Mouse (Mus musculus): ENCODE data around the gene Med8.

The Med8 gene

DNA sequence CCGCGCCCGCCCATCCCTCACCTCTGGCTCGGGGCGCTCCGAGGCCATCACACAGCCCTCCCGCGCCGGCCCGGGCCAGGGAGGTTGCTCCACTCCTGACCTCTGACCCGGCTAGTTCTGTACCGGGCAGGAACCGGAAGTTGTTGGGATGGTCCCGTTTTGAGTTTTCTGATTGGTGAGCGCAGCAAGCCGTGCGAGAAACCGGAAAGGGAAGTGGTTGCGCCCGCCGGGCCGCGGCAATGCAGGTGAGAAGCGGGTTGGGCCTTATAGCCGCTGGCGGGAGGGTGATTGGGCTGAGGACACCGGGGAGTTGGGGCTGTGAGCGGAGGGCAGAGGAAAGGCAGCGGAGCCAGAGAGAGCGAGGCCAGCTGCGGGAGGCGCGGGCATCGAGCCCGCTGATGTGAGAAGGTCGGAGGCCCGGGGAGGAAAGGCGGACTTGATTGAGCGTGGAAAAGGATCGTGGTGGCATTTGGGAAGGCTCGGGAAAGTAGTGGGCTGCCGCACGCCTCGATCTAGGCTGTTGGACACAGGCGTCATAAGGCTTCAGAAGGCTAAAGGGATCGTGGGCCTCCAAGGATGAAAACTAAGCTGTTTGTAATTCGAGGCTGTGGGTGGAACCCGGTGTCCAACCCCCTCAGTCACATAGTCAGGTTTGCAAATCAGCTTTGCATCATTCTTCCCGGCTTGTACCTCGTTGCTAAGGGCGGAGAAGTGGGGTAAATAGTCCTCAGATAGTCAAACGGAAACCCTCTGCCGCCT, at the start of gene Med8, which contains the start of gene Szt2:
Gene Med8, plus strand, starts transcription at position 196 of the 759 bp plus-strand sequence.
Gene Szt2, minus strand, starts transcription at position 132 of the 759 bp plus-strand sequence.
- DNase-seq (ENCODE audit: low spot score) = peak; percentile 85

DNA sequence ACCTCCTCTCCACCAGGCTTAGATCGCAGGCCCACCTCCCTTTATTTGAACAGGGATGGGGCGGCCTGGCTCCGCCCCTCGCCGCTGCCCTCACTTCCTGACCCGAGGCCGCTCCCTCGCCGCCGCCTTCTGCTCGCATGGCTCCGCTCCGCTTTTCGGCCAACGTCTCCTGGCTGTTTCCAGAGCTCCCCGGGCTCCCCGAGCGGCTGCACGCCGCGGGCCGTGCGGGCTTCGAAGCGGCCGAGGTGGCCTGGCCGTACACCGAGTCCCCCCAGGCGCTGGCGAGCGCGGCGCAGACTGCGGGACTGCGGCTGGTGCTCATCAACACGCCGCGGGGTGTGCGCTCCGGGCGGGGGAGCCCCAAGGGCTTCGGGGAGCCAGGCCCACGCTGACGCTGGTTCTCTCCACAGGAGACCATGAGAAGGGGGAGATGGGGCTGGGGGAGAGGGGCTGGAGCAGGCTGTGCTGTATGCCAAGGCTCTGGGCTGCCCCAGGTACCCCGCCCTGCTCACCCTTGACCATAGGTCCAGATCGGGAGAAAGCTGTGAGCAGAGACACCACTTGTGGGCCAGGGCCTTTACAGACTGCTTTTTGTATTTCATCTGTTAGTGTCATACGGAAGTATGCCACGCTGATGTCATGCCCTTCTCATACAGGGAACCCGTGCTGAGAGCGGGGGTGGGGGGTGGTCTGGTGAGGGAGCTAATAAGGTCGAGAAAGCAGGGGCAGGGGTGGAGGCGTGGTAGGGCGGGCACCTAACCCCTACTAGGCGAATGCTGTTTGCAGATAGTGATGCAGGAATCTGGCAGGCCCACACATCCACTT, 49.0 kb upstream of the Med8 start:
- peak; percentile 68 for DNase-seq (ENCODE audit: low spot score)

DNA sequence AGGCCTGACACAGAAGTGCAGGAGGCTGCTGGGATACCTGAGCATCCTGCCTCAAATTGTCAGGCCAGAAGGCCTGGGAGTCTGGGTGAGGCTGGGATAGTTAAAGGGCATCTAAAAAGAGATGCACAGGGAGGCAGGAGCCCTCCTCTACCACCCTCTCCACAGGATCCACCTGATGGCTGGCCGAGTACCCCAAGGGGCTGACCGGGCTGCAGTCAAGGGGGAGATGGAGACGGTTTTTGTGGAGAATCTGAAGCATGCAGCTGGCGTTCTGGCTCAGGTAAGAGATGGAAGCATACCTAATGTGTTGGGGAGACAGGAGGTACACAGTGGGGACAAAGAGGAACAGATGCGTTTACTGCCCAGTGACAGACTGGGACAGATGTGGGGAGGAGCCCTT, 47.7 kb upstream of the Med8 start:
- no peak for DNase-seq (ENCODE audit: low spot score)

DNA sequence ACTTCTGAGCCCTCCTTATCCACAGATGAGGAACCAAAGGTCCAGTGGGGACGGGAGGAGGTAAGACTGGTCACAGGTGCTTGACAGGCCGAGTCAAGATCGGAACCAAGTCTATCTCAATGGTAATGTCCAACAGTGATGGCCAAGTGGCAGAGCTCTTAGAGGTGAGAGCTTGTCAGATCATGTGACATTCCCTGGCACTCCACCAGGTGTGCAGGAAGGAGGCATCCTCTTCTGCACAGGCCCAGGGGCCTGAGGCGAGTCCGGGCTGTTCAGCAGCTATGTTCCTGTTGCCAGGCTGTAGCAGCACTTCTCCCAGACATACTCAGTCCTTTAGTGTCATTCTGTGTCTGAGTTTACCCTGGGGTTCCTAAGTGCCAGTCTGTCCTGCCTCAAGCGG, 46.3 kb upstream of the Med8 start:
- DNase-seq (ENCODE audit: low spot score) = no peak

DNA sequence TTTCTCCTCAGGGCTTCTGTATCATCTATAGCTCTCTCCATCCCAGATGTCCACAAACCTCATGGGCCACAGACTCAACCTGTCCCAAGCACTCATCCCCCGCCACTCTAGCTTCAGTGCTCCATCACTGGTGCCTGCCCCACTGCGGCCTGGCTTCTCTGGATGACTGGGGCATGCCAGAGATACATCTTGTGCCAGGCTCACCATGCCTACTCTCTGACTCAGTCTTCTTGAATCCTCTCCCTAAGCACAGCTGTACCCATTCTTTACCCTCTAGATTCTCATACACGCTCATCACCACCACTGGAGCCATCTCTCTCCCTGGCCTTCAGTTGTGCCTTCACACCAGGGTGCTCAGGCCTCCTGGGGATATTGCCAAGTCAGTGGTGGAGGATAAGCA, 45.2 kb upstream of the Med8 start:
- DNase-seq (ENCODE audit: low spot score) = no peak

DNA sequence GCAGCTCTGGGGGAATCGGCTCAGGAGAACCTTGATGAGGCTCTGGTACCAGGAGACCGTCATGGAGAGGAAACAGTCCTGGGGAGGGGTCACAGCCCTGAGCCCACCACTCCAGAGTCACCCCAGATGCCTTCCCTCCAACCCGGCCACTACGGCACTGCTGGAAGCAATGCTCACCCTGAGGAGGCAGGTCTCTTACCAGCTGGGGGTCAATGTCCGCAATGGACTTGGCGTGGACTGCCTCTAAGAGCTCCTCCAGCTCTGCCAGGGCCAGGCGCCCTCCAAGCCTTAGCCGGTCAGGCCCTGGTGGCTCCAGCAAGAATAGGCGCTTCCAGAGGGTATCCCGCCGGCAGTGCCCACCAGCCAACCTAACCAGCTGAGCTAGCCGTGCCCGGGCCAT, 44.5 kb upstream of the Med8 start:
- DNase-seq (ENCODE audit: low spot score) = no peak

DNA sequence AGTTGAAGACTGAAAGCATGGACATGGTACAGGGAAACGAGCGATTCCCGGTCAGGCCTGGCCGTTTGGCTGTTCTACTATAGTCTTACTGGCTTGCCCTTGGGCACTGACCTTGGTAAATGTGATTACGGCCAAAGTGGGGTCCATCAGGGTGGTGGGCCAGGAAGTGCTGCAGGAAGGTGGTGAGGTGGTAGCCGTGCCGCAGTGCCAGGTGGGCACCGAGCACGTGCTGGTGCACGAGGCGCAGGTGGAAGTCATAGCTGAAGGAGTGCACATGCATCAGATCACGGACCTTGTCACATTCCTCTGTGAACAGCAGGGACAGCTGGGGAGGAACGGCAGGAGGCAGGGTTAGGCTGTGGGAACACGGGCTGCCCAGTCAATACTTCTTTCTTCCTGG, 43.1 kb upstream of the Med8 start:
- DNase-seq (ENCODE audit: low spot score) = no peak

DNA sequence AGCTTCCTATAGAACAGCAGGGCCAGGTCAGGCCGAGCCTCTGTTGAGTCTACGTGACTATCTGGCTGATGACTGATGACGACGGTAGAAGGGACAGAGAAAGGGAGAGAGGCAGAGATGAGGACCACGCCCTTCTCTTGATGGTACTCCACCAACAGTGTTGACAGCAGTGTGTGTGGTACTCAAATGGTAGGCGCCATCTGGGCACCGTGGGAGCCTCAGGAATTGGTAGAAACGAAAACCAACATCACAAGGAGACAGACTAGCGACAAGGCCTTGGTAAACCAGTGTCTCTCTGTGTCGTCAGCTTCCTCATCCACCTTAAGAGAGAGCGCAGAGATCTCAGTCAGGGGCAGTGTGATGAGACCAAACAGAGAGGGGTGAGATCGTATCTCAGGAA, 41.6 kb upstream of the Med8 start:
- no peak for DNase-seq (ENCODE audit: low spot score)

DNA sequence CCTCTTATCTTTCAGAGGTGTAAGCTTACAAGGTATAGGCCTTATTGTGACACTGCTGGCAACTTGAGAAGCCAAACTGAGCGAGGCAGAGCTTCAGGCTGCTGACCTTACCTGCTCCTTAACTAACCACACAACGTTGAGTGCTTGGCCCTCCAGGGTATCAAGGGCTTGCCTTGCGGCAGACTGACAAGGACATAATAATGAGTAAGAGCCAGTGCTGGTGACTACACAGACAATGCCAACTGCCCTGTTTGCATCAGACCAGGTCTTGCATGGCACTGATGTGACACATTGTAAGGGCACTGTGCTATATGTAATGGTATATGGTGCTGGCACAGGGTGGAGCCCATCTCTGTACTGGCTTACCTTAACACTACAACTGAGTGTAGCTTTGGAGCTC, 40.5 kb upstream of the Med8 start:
- no peak for DNase-seq (ENCODE audit: low spot score)

DNA sequence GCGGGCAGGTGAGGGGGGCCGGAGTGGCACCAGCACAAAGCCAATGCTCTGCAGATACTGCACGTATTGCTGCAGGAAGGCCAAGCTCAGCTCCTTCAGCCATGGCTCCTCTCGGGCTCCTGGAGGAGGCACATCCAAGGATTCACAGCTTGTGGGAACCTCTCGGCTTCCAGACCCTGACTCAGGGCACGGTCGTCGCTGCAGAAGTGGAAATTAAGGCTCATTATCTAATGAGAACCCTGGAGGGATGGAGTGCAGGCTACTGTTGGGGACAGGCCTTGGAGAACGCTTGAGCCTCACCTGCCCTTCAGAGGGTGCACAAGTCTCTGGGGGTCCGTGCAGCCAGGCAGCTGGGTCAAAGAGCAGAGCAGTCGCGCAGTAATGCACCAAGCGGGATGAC, 37.3 kb upstream of the Med8 start:
- no peak for DNase-seq (ENCODE audit: low spot score)

DNA sequence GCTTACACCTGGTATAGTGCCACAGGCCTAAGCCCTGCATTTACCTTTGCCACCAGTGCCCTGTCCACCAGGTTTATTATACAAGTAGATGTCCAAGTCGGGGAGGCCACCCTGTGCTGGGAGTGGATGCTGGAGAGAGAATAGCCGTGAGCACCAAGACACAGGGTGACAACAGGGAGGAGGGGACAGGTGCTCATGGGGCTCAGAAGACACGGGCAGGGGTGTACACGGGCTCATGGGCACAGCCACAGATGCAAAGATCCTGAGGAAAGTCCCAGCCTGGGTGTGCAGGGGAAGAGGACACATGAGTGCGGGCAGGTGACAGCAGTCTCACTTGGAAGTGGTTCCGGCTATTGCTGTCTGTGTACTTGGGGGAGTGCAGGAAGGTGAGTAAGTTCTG, 33.1 kb upstream of the Med8 start:
- no peak for DNase-seq (ENCODE audit: low spot score)

DNA sequence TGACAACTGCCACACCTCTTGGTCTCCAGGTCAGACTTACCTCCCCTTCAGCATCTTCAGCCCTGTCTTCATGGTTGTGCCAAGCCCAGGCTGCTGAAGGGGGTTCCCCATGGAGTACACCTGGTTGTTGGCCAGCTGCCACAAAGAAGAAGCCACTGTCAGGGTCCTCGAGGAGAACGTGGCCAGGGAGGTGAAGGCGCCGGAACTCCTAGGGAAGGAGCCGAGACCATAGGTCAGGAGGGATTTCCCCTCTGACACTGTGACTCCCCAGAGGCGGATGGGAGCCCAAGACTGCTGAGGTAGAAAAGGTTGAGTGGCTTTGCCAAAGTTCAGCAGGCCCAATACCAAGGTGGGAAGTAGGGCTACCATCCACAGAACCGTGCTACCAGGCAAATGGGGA, 25.9 kb upstream of the Med8 start:
- no peak for DNase-seq (ENCODE audit: low spot score)

DNA sequence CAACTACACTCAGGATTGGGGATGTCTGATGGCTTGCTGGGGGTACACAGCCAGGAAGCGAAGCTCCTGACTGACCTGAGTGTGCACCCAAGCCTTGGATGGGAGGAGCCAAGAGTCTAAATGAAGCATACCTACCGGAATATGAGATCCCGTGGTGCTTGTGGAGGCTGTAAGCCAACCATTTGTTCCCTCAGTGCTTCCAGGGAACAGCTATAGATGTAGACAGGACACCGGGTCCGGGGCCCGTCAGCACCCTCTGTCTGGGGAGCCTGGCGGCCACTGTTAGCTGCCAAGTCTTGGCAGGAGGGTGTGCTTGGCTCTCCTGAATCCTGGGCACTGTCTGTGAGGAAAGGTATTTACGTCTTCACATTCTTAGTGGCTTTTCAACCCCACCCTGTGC, 21.8 kb upstream of the Med8 start:
- DNase-seq (ENCODE audit: low spot score) = no peak

DNA sequence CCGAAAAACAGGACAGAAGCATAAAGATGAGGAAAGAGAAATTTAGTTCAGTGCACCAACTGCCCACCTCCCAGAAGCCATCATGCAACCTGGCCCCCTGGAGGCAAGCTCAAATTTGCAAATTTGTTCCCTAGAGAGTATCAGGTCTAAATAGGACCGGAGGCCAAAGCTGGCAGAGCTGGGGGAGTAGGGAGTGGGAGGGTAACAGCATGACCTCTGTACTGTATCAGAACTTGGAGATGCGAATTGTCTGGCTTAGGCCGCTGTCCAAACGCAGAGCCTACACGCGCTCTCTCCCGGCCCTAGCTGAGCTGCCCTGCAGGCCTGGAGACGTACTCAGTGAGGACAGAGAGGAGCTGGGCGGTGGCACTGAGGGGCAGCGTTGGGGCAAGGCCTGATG, 19.0 kb upstream of the Med8 start:
- no peak for DNase-seq (ENCODE audit: low spot score)

DNA sequence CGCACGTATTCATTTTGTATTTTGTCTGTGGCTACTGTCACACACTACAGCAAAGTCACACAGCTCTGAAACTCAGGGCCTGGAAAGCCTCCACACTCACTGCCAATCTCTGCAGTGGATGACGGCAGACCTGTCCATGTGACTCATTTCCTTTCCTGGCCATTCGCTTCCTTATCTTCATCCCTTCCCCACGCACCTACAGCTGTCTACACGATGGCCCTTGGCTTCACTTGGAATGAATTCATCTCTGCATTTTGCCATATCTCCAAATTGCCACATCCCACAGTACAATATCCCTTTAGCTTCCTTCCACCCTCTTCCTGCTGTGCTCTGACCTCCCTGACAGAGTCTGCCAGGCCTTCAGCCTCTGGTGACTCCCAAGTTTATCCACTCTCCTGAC, 14.6 kb upstream of the Med8 start:
- no peak for DNase-seq (ENCODE audit: low spot score)

DNA sequence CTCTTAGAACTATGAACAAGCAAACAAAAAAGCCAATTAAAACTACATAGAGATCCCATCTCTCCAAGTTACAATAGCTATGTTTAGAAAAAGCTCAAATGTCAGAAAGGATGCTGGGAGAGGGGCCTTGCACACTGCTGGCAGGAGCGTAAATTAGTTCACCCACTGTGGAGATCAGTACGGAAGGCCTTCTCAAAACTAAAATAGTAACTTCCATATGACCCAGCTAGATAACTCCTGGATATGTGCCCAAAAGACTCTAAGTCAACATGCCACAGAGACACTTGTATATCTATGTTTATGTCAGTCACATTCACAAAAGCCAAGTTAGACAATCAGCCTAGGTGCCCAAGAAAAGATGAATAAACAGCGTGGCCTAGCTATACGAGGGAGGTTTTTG, 13.8 kb upstream of the Med8 start:
- DNase-seq (ENCODE audit: low spot score) = no peak

DNA sequence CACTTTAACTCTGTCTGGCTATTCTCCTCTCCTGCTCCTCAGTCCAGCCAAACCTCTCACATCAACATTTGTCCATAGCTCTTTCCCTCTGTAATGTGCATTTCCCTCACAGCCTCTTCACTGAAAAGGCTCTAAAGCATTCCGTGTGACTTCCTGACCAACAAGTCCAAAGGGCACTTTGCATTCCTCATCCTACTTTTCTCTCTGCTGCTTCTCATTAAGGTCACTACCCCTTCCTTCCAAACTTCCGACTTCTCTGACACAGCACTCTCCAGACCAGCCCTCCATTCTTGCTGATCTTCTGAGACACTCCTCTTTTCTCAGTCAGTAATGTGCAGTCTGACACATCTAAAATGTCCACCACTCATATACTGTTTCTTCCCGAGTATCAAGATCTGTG, 12.7 kb upstream of the Med8 start:
- no peak for DNase-seq (ENCODE audit: low spot score)

DNA sequence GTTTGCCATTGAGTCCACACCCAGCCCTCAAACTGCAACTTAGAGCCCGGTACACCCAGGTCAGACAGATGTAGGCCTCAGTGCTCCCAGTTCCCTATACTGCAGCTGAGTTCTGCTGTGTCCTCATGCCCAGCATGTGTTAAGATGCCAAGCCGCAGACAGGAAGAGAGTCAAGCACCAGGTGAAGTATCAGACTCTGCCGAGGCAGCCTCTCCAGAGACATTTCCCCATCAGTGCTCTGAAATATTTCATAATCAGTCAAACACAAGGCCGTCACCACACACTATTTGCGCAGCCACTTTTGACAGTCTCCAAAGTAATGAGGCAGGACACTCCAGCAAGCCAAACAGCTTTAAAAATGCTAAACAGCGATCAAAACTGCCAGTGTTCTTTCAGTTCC, 10.7 kb upstream of the Med8 start:
- no peak for DNase-seq (ENCODE audit: low spot score)

DNA sequence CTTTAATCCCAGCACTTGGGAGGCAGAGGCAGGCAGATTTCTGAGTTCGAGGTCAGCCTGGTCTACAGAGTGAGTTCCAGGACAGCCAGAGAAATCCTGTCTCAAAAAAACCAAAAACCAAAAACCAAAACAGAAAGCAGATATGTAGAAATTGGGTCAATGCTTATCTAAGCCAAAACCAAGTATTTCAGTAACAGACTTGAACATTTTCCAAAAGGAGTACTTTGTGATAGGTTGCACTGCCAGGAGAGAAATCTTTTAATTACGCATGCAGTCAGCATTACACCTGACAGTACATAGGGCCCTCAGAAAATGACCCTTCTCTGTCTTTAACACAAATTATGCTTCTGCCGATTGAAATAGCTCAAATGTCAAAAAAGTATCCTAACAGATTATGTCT, 7.7 kb upstream of the Med8 start:
- DNase-seq (ENCODE audit: low spot score) = no peak

DNA sequence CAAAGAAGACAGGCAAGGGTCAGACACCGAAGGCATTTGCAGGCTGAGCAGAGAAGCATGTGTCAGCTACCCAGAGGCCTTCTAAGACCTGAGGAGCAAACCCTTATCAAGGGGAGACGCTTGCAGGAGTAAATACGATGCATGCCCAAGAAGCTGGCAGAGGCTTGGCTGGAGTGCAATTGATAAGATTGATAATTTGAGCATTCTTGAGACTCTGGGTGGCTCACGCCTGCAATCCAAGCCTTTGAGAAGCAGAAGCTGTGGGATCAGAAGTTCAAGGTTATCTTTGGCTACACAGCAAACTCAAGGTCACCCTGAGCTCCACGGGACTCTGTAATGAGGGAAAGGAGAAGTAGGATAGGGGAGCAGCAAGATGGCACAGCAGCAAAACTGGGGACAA, 7.2 kb upstream of the Med8 start:
- DNase-seq (ENCODE audit: low spot score) = no peak

DNA sequence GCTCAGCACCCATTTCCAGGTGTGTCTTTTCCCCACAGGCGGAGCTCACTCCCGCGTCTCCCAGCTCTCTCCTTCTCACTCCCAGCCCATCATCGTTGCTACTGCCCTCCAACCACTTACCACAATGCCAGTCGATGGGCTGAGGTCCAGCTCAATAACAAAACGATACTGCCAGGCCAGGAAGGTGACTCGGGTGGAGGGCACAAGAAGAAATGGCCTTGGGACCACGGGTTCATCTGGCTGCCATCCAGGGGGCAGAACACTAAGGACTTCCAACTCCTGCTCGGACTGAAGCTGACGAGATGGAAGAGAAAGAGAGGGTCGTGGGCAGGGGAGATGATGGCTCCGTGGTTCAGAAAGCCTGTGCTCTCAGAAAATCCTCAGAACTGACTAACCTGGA, 6.4 kb upstream of the Med8 start:
- DNase-seq (ENCODE audit: low spot score) = no peak

DNA sequence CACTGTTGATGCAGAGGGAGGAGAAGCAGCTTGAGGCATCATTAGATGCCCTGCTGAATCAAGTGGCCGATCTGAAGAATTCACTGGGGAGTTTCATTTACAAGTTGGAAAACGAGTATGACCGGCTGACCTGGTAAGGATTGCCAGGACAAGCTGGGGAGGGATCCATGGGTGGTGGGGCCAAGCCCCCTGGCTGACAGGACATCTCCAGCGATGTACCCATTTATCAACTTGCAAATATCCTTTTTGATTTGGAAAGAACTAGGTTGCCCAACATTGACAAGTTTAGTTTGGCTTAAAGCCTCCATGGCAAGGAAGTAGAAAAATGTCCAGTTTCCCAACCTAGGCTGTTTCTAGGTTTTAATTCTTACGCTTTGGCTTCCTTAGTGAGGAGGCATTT, 1.7 kb downstream of the Med8 start:
- DNase-seq (ENCODE audit: low spot score) = no peak

DNA sequence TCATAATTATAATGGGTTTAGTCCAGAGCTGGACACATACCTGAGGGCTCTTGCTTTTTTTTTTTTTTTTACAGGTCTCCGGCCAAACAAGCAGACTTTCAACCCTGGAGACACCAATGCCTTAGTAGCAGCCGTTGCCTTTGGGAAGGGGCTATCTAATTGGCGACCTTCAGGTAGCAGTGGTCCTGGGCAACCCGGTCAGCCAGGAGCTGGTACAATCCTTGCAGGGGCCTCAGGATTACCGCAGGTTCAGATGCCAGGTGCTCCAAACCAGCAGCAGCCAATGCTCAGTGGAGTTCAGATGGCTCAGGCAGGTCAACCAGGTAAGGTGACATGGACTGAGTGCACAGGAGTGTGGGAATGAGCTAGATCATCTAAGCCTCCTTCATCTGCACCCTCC, 4.4 kb downstream of the Med8 start:
- DNase-seq (ENCODE audit: low spot score) = no peak

DNA sequence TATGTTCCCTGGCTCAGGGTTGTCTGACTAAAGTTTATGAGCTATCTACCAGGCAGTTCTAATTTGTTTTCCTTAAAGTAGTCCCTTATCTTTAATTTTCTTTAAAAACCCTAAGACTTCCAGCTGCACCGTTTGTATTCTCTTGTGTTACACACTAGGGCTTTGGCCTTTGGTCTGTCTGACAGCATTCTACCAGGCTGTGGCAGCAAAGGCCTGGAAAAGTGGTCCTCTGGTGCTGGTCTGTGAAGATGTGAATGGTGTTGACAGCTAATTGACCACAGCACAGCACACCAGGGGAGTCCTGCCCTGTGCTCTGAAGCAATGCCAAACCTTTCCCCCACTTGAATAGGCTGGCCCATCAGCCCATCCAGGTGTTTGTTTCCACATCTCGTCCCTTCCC, 6.6 kb downstream of the Med8 start:
- peak; percentile 51 for DNase-seq (ENCODE audit: low spot score)
